Mouse (Mus musculus): ENCODE measurements around the gene Zmym1. TPM values are rescaled to one million over a fixed set of nuclear protein-coding genes. Genes with fewer than 3 reads are reported as not detected.
"Not testable (repeated sequence)": the region's sequence is repeated elsewhere in the genome, so short reads cannot be mapped to it uniquely, and the experiment has no call there.

Zmym1 gene
- polyA plus RNA-seq, 1 experiment from 2014 or later, result 31.5 TPM

- H3K27ac ChIP-seq (ENCODE audit: low read depth, low read length), result no peak overlapping the region
Observed at GRCm38 (mm10) chr4:127020411-127021150, 40.4 kb downstream of the Zmym1 start.

GRCm38 (mm10) chr4:127016366-127016765 lies 44.6 kb downstream of the Zmym1 start:
- ATAC-seq (no peak), DNase-seq (ENCODE audit: low spot score) (no peak)
- Histone ChIP-seq H3K27me3 (replicated peaks; ENCODE audit: control insufficient read depth, insufficient read depth, low read length) (no peaks in the 10 kb centered on the region), H3K27ac (ENCODE audit: low read depth, low read length) (no peak overlapping the region), H3K4me3 (ENCODE audit: low read depth, low read length) (no peak overlapping the region), H3K36me3 (ENCODE audit: control insufficient read depth, insufficient read depth, low read length) (no peaks in the 10 kb centered on the region), H3K9ac (ENCODE audit: low read length) (no peak overlapping the region), H3K9me3 (replicated peaks; ENCODE audit: control insufficient read depth, low read length) (no peaks in the 10 kb centered on the region), H3K4me2 (ENCODE audit: low read length) (no peak overlapping the region), H3K4me1 (ENCODE audit: control insufficient read depth, insufficient read depth, low read length) (no peaks in the 10 kb centered on the region)
- 68% methylated on average over 4 of the region's 4 CpGs for WGBS

More at GRCm38 (mm10) chr4:127020411-127021150, 40.4 kb downstream of the Zmym1 start:
- no peak for ATAC-seq
- 12% methylated on average over 13 of the region's 13 CpGs for WGBS
- Histone ChIP-seq H3K4me1 (ENCODE audit: control insufficient read depth, insufficient read depth, low read length) (peaks cover 17% of the 10 kb centered on the region), H3K36me3 (ENCODE audit: control insufficient read depth, insufficient read depth, low read length) (peaks cover 31% of the 10 kb centered on the region), H3K27me3 (replicated peaks; ENCODE audit: control insufficient read depth, insufficient read depth, low read length) (no peaks in the 10 kb centered on the region), H3K9ac (ENCODE audit: low read length) (no peak overlapping the region), H3K4me2 (ENCODE audit: low read length) (peak overlapping the region; percentile 40), H3K4me3 (ENCODE audit: low read depth, low read length) (peak overlapping the region; percentile 15), H3K9me3 (replicated peaks; ENCODE audit: control insufficient read depth, low read length) (no peaks in the 10 kb centered on the region)
- no peak for DNase-seq (ENCODE audit: low spot score)

- H3K36me3 ChIP-seq (ENCODE audit: control insufficient read depth, insufficient read depth, low read length); H3K4me1 ChIP-seq (ENCODE audit: control insufficient read depth, insufficient read depth, low read length); H3K27ac ChIP-seq (ENCODE audit: low read depth, low read length); H3K9me3 ChIP-seq (replicated peaks; ENCODE audit: control insufficient read depth, low read length); H3K27me3 ChIP-seq (replicated peaks; ENCODE audit: control insufficient read depth, insufficient read depth, low read length): not testable (repeated sequence)
- ATAC-seq, result peak; percentile 96
- DNase-seq (ENCODE audit: low spot score), result peak; percentile 87
- 9% methylated on average over 14 of the region's 26 CpGs for whole genome bisulfite sequencing
- Histone ChIP-seq H3K4me3 (ENCODE audit: low read depth, low read length) (peak overlapping the region; percentile 26), H3K4me2 (ENCODE audit: low read length) (peak overlapping the region; percentile 34), H3K9ac (ENCODE audit: low read length) (peak overlapping the region; percentile 45; the same call in 1 of the 2 replicates)
Observed at GRCm38 (mm10) chr4:127015294-127015993, 45.5 kb downstream of the Zmym1 start.

- no peaks in the 10 kb centered on the region for H3K27me3 ChIP-seq (replicated peaks; ENCODE audit: control insufficient read depth, insufficient read depth, low read length)
- DNase-seq (ENCODE audit: low spot score) (peak; percentile 88), ATAC-seq (peak; percentile 91)
- H3K4me1 ChIP-seq (ENCODE audit: control insufficient read depth, insufficient read depth, low read length), result peaks cover 8% of the 10 kb centered on the region; the same call in 1 of the 2 replicates
- peak overlapping the region; percentile 65 for H3K9ac ChIP-seq (ENCODE audit: low read length)
- H3K27ac ChIP-seq (ENCODE audit: low read depth, low read length), result peak overlapping the region; percentile 68
- no peaks in the 10 kb centered on the region for H3K36me3 ChIP-seq (ENCODE audit: control insufficient read depth, insufficient read depth, low read length)
- peak overlapping the region; percentile 26 for H3K4me3 ChIP-seq (ENCODE audit: low read depth, low read length)
- no peaks in the 10 kb centered on the region for H3K9me3 ChIP-seq (replicated peaks; ENCODE audit: control insufficient read depth, low read length)
- WGBS, result 10% methylated on average over 25 of the region's 25 CpGs
- peak overlapping the region; percentile 55 for H3K4me2 ChIP-seq (ENCODE audit: low read length)
Observed at GRCm38 (mm10) chr4:127005113-127005936, 55.6 kb downstream of the Zmym1 start.

GRCm38 (mm10) chr4:127004384-127004783 lies 56.6 kb downstream of the Zmym1 start:
- H3K4me3 ChIP-seq (ENCODE audit: low read depth, low read length), result no peak overlapping the region
- 81% methylated on average over 3 of the region's 3 CpGs for WGBS
- 0 out of 2 replicates have a peak overlapping the region, but pooled peaks have one; percentile 68 for H3K27ac ChIP-seq (ENCODE audit: low read depth, low read length)
- no peaks in the 10 kb centered on the region for H3K36me3 ChIP-seq (ENCODE audit: control insufficient read depth, insufficient read depth, low read length)
- no peaks in the 10 kb centered on the region for H3K27me3 ChIP-seq (replicated peaks; ENCODE audit: control insufficient read depth, insufficient read depth, low read length)
- H3K9me3 ChIP-seq (replicated peaks; ENCODE audit: control insufficient read depth, low read length), result no peaks in the 10 kb centered on the region
- ATAC-seq (no peak), DNase-seq (ENCODE audit: low spot score) (no peak)
- no peak overlapping the region for H3K4me2 ChIP-seq (ENCODE audit: low read length)
- peaks cover 8% of the 10 kb centered on the region; the same call in 1 of the 2 replicates for H3K4me1 ChIP-seq (ENCODE audit: control insufficient read depth, insufficient read depth, low read length)
- H3K9ac ChIP-seq (ENCODE audit: low read length), result no peak overlapping the region

- no peak overlapping the region for H3K27ac ChIP-seq (ENCODE audit: low read depth, low read length)
- H3K27me3 ChIP-seq (replicated peaks; ENCODE audit: control insufficient read depth, insufficient read depth, low read length), result no peaks in the 10 kb centered on the region
- H3K36me3 ChIP-seq (ENCODE audit: control insufficient read depth, insufficient read depth, low read length), result no peaks in the 10 kb centered on the region
- peaks cover 7% of the 10 kb centered on the region; the same call in 1 of the 2 replicates for H3K4me1 ChIP-seq (ENCODE audit: control insufficient read depth, insufficient read depth, low read length)
- no peak for ATAC-seq
- H3K4me3 ChIP-seq (ENCODE audit: low read depth, low read length), result no peak overlapping the region
- 0 out of 2 replicates have a peak overlapping the region, but pooled peaks have one; percentile 8 for H3K4me2 ChIP-seq (ENCODE audit: low read length)
- DNase-seq (ENCODE audit: low spot score), result peak; percentile 55
- no peak overlapping the region for H3K9ac ChIP-seq (ENCODE audit: low read length)
- no peaks in the 10 kb centered on the region for H3K9me3 ChIP-seq (replicated peaks; ENCODE audit: control insufficient read depth, low read length)
- 21% methylated on average over 8 of the region's 8 CpGs for WGBS
Observed at GRCm38 (mm10) chr4:127000601-127001105, 60.3 kb downstream of the Zmym1 start.

- not testable (repeated sequence) for H3K9ac ChIP-seq (ENCODE audit: low read length); DNase-seq (ENCODE audit: low spot score); H3K36me3 ChIP-seq (ENCODE audit: control insufficient read depth, insufficient read depth, low read length); H3K4me2 ChIP-seq (ENCODE audit: low read length); H3K4me3 ChIP-seq (ENCODE audit: low read depth, low read length); H3K27me3 ChIP-seq (replicated peaks; ENCODE audit: control insufficient read depth, insufficient read depth, low read length); H3K27ac ChIP-seq (ENCODE audit: low read depth, low read length); H3K9me3 ChIP-seq (replicated peaks; ENCODE audit: control insufficient read depth, low read length); ATAC-seq; H3K4me1 ChIP-seq (ENCODE audit: control insufficient read depth, insufficient read depth, low read length)
- WGBS, result 94% methylated on average over 16 of the region's 16 CpGs
Observed at GRCm38 (mm10) chr4:126999372-126999771, 61.6 kb downstream of the Zmym1 start.

Measured in forebrain, embryonic 14.5 days (tissue).